Mouse (Mus musculus) frontal cortex, postnatal 36 days (tissue): ENCODE results near the gene Kcnn1.
A peak's percentile ranks its signal among the peaks of the same experiment; 100 is the strongest.
"Not testable (repeated sequence)": the region's sequence is repeated elsewhere in the genome, so short reads cannot be mapped to it uniquely, and the experiment has no call there.

Source experiments
- DNase-seq, 2 experiments: peaks; one replicate each; pipeline ENCODE4 v3.0.0; 2022; ENCODE audit warnings: low spot score in 2 of 2

Gene Kcnn1

GRCm38 (mm10) chr8:70862824-70863641 is at the start of gene Kcnn1:
Gene Kcnn1, minus strand, starts transcription at chr8:70863258.
- DNase-seq, result no peak

GRCm38 (mm10) chr8:70911596-70911995 is 48.5 kb upstream of the Kcnn1 start:
- DNase-seq, result no peak

GRCm38 (mm10) chr8:70907518-70907917 is 44.5 kb upstream of the Kcnn1 start:
- DNase-seq, result no peak

- DNase-seq, result peak; percentile 77 to 83
Measured at GRCm38 (mm10) chr8:70905831-70906736, 43.0 kb upstream of the Kcnn1 start, which contains the start of gene Map1s. Gene Map1s, plus strand, starts transcription at chr8:70905932.

- DNase-seq, result no peak
Measured at GRCm38 (mm10) chr8:70905463-70905830, 42.4 kb upstream of the Kcnn1 start.

- DNase-seq, result no peak
Measured at GRCm38 (mm10) chr8:70904532-70904931, 41.5 kb upstream of the Kcnn1 start.

GRCm38 (mm10) chr8:70903582-70903981 is 40.5 kb upstream of the Kcnn1 start:
- DNase-seq, result no peak

- DNase-seq, result no peak
Measured at GRCm38 (mm10) chr8:70903112-70903511, 40.1 kb upstream of the Kcnn1 start.

- no peak for DNase-seq
Measured at GRCm38 (mm10) chr8:70902211-70902610, 39.2 kb upstream of the Kcnn1 start.

- no peak for DNase-seq
Measured at GRCm38 (mm10) chr8:70900872-70901387, 37.9 kb upstream of the Kcnn1 start.

- no peak for DNase-seq
Measured at GRCm38 (mm10) chr8:70899226-70899625, 36.2 kb upstream of the Kcnn1 start.

- DNase-seq, result no peak
Measured at GRCm38 (mm10) chr8:70898661-70899198, 35.7 kb upstream of the Kcnn1 start.

- DNase-seq, result peak; percentile 87 to 91
Measured at GRCm38 (mm10) chr8:70897681-70898413, 34.8 kb upstream of the Kcnn1 start.

GRCm38 (mm10) chr8:70897021-70897680 is 34.1 kb upstream of the Kcnn1 start, which contains the start of gene Rpl18a:
Gene Rpl18a, minus strand, starts transcription at chr8:70897412.
- DNase-seq, result peak; percentile 95 to 98

- no peak for DNase-seq
Measured at GRCm38 (mm10) chr8:70896316-70897020, 33.4 kb upstream of the Kcnn1 start.

GRCm38 (mm10) chr8:70895571-70896259 is 32.7 kb upstream of the Kcnn1 start:
- DNase-seq, result not testable (repeated sequence)

GRCm38 (mm10) chr8:70894771-70895545 is 31.9 kb upstream of the Kcnn1 start:
- DNase-seq, result no peak

- DNase-seq, result no peak
Measured at GRCm38 (mm10) chr8:70894385-70894720, 31.3 kb upstream of the Kcnn1 start.
